Comparison of ENCODE assay signal across 8 mouse cellular contexts in genomic region chr12:84907024-84907626, GRCm38 (mm10). TPM values are rescaled to one million over a fixed set of nuclear protein-coding genes. Genes with fewer than 3 reads are reported as not detected.
A peak's percentile ranks its signal among the peaks of the same experiment; 100 is the strongest.
DNase-seq lines count a peak whose midpoint lies in the region; ATAC-seq and TF ChIP-seq lines count a peak whose summit lies in the region.
"Had no signal": no experiment of that assay in that cellular context is flagged by ENCODE, and none has a peak within 500 bp of the region (broad histone marks: within the 10 kb centered on the region; RNA-seq: fewer than 3 reads in every experiment).

No protein-coding gene starts in this region.

- H3K4me3 ChIP-seq in E14TG2a.4 (replicated peaks; ENCODE audit: low read length) = 0 out of 2 replicates have a peak overlapping the region, but pooled peaks have one; percentile 17
- H3K4me3 ChIP-seq in heart, embryonic 10.5 days = no peak overlapping the region
- no peak overlapping the region for H3K4me3 ChIP-seq in limb, embryonic 15.5 days

- peak overlapping the region; percentile 56 for H3K27ac ChIP-seq in heart, embryonic 10.5 days
- peak overlapping the region; percentile 72 for H3K27ac ChIP-seq in limb, embryonic 15.5 days

- no peaks in the 10 kb centered on the region for H3K27me3 ChIP-seq in E14TG2a.4 (ENCODE audit: insufficient read depth, low read length)
- no peaks in the 10 kb centered on the region for H3K27me3 ChIP-seq in heart, embryonic 10.5 days (ENCODE audit: insufficient read depth, poor library complexity, severe bottlenecking)
- H3K27me3 ChIP-seq in limb, embryonic 15.5 days = no peaks in the 10 kb centered on the region

- peaks cover 4% of the 10 kb centered on the region; the same call in 1 of the 2 replicates for H3K9me3 ChIP-seq in E14TG2a.4 (ENCODE audit: low read length)
- H3K9me3 ChIP-seq in heart, embryonic 10.5 days = no peaks in the 10 kb centered on the region
- H3K9me3 ChIP-seq in limb, embryonic 15.5 days = no peaks in the 10 kb centered on the region

- DNase-seq in brain, embryonic 14.5 days (ENCODE audit: low read depth) = peak; percentile 32
- DNase-seq in heart, embryonic 10.5 days (ENCODE audit: low spot score) = no peak
- no peak for DNase-seq in thymus, postnatal 25 days
- DNase-seq in urinary bladder, adult 18-20 months (ENCODE audit: low spot score in 2 of 2) = no peak
- DNase-seq in adrenal gland, postnatal 4 days (ENCODE audit: low spot score in 2 of 2) = no peak
- DNase-seq: right cerebral cortex, postnatal 25 days had no signal

- 78% methylated on average over 12 of the region's 12 CpGs for WGBS in heart, embryonic 10.5 days
- WGBS in limb, embryonic 15.5 days = 47% methylated on average over 12 of the region's 12 CpGs

- H3K4me2 ChIP-seq in limb, embryonic 15.5 days = no peak overlapping the region

- no peak for TF ChIP-seq POLR2A in brain, embryonic 14.5 days (IDR thresholded peaks at IDR 0.05; ENCODE audit: borderline replicate concordance, extremely low read depth, insufficient read depth, insufficient read length, poor library complexity, severe bottlenecking)

- H3K36me3 ChIP-seq in E14TG2a.4 (ENCODE audit: insufficient read depth, low read length) = no peaks in the 10 kb centered on the region
- no peaks in the 10 kb centered on the region for H3K36me3 ChIP-seq in heart, embryonic 10.5 days
- H3K36me3 ChIP-seq in limb, embryonic 15.5 days = no peaks in the 10 kb centered on the region

- no peak overlapping the region for H3K9ac ChIP-seq in limb, embryonic 15.5 days

- TF ChIP-seq CTCF in E14TG2a.4 (conservative IDR thresholded peaks at IDR 0.05; ENCODE audit: low read length) = no peak
- no peak for TF ChIP-seq CTCF in brain, embryonic 14.5 days (IDR thresholded peaks at IDR 0.05; ENCODE audit: borderline replicate concordance, extremely low read depth, insufficient read depth, insufficient read length)

- H3K4me1 ChIP-seq in E14TG2a.4 (replicated peaks; ENCODE audit: low read depth, low read length) = peaks cover 12% of the 10 kb centered on the region
- H3K4me1 ChIP-seq in heart, embryonic 10.5 days = peaks cover 15% of the 10 kb centered on the region
- H3K4me1 ChIP-seq in limb, embryonic 15.5 days = peaks cover 23% of the 10 kb centered on the region

- ATAC-seq in limb, embryonic 15.5 days (ENCODE audit: insufficient number of reproducible peaks, low FRiP score, low TSS enrichment, low read depth) = 0 out of 2 replicates have a peak, but pooled peaks have one; percentile 43

RNA-seq across cellular contexts. Expression of gene Ltbp2, which starts 30.8 kb away (rescaled TPM):
- 0.72 and 1.4 TPM in 2 replicates for polyA plus RNA-seq in brain, embryonic 14.5 days (2012; rRNA removed)
- 0.23 and 0.26 TPM in 2 replicates for polyA plus RNA-seq in heart, embryonic 10.5 days (2016; fragmentation: Nextera tagmentation; extraction: Ambion mirVana)
- polyA plus RNA-seq in limb, embryonic 15.5 days (2015; fragmentation: Nextera tagmentation; extraction: Ambion mirVana) = 7.1 and 8.7 TPM in 2 replicates
- 1 to 10 TPM; 6.9 to 7.1 TPM for total RNA-seq in adrenal gland, postnatal 4 days (2021)
